Mouse (Mus musculus): Measurements from ENCODE around the gene Phip. TPM values are rescaled to one million over a fixed set of nuclear protein-coding genes. Genes with fewer than 3 reads are reported as not detected.

Phip gene
- polyA plus RNA-seq (2012; ENCODE audit: insufficient read depth, insufficient read length, low replicate concordance, missing spikeins), result 131 TPM in 1 of 2 replicates, not detected in the other

DNA sequence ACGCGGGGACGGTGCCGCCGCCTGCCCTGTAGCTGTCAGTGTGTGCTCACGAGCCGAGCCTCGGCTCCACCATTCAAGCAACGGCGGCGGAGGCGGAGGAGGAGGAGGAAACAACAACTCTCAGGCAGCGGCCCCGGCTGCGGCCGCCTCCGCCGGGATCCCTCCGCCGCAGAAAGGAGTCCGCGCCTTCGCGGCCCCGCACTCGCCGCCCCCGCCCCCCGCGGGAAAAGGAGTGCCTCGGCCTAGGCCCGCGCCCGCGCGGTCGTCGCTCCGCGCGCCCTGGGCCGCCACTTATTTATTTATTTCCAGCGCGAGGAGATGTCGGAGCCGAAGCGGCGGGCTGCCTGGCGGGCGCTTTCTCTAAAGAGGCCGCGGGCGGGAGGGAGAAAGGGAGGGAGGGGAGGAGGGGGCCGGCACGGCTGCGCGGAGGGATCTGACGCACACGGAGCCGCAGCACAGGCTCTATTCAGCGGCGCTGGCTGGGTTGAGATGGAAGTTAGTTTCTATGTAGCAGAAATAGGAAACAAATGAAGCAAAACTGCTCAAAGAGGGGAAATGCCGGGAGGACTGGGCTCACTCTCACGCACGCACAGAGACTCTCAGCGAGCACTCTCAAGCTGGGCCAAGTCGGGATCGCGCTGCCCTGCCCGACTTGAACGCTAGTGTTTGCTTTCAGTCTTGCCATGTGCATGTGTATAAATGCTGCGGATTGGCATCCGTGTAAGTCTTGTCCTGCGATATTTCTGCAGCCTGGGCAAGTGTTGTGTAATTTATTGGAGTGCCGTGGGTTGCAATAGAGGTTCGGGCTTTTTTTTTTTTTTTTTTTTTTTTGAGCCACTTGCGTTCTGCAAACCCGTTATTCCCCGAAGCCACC, at the start of gene Phip:
TSS of gene Phip (minus strand) at position 175 of the 874 bp plus-strand sequence.
- under 1% methylated on average over 79 of the region's 79 CpGs for WGBS
- Histone ChIP-seq H3K27ac (ENCODE audit: insufficient read depth, low read depth, low read length) (peak within 1 kb of the TSS; percentile 96), H3K4me1 (ENCODE audit: control insufficient read depth, insufficient read depth, low read length) (no peaks in the 10 kb centered on the region), H3K4me3 (ENCODE audit: insufficient read depth, low read depth, low read length) (peak within 1 kb of the TSS; percentile 59)
- no peak; the same call in 1 of the 2 replicates for TF ChIP-seq CTCF (IDR thresholded peaks at IDR 0.05; ENCODE audit: insufficient read depth, low read depth, low read length)
- peak; percentile 53 for TF ChIP-seq POLR2A (IDR thresholded peaks at IDR 0.05; ENCODE audit: insufficient read depth, low read depth, low read length)

DNA sequence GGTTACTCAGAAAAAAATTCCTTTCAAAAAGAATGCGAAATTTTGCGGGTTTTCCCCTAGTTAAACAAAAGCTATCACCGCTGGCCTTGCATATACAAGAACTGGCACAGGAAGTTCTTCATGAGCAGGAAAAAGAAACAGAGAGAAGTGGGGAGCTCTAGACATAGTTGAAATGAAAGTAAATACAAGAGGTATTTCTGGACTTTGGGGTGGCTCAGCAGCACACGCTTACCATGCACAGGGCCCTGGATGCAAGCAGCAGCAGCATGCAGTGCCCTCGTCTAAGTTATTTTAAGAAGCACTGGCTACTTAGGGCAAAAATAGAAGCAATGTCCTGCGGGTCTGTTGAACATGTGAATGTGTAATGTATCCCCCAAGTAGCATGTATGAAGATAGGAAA, 48.4 kb upstream of the Phip start:
- no peaks in the 10 kb centered on the region for H3K4me1 ChIP-seq (ENCODE audit: control insufficient read depth, insufficient read depth, low read length)
- no peak overlapping the region for H3K27ac ChIP-seq (ENCODE audit: insufficient read depth, low read depth, low read length)
- no peak for TF ChIP-seq POLR2A (IDR thresholded peaks at IDR 0.05; ENCODE audit: insufficient read depth, low read depth, low read length)
- no peak for TF ChIP-seq CTCF (IDR thresholded peaks at IDR 0.05; ENCODE audit: insufficient read depth, low read depth, low read length)
- 72% methylated on average over 6 of the region's 6 CpGs for WGBS
- H3K4me3 ChIP-seq (ENCODE audit: insufficient read depth, low read depth, low read length), result no peak overlapping the region

DNA sequence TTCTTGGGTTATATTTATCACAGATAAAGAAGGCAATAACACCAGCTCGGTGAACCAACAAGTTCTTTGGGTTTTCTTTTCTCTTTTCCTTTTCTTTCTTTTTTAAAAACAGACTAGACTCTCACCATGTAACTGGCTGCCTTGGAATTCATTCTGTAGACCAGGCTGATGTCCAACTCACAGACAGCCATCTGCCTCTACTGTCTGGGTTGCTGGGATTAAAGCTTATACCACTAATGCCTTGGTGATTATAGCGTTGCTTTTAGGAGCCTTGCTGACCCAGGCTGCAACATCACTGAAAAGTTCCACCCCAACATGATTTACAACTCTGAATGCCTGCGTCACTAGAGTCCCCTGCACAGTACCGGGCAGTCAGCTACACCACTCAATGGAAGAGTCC, 39.2 kb upstream of the Phip start:
- TF ChIP-seq CTCF (IDR thresholded peaks at IDR 0.05; ENCODE audit: insufficient read depth, low read depth, low read length) (no peak), POLR2A (IDR thresholded peaks at IDR 0.05; ENCODE audit: insufficient read depth, low read depth, low read length) (no peak)
- Histone ChIP-seq H3K4me1 (ENCODE audit: control insufficient read depth, insufficient read depth, low read length) (no peaks in the 10 kb centered on the region), H3K4me3 (ENCODE audit: insufficient read depth, low read depth, low read length) (no peak overlapping the region), H3K27ac (ENCODE audit: insufficient read depth, low read depth, low read length) (no peak overlapping the region)
- 82% methylated on average over 4 of the region's 4 CpGs for WGBS

DNA sequence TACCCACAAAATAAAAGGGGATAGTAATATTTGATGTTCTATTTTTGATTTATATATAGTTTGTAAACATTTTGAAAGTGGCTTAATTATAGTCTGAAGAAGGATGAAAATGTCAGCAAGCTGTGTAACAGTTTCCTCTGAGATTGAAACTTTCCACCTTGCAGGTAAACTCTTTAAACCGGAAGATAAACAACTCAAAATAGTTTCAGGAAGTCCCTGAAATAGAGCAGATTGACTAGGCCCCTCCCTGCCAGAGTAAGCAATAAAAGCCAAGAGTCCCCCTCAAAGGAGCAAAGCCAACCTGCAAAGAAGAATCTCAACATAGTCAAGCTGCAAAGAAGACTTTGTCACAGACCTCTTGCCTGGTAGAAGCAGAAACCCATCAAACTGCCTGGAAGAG, 33.0 kb upstream of the Phip start:
- TF ChIP-seq CTCF (IDR thresholded peaks at IDR 0.05; ENCODE audit: insufficient read depth, low read depth, low read length), result no peak
- no peak for TF ChIP-seq POLR2A (IDR thresholded peaks at IDR 0.05; ENCODE audit: insufficient read depth, low read depth, low read length)
- WGBS, result 89% methylated on average over 1 of the region's 1 CpGs

DNA sequence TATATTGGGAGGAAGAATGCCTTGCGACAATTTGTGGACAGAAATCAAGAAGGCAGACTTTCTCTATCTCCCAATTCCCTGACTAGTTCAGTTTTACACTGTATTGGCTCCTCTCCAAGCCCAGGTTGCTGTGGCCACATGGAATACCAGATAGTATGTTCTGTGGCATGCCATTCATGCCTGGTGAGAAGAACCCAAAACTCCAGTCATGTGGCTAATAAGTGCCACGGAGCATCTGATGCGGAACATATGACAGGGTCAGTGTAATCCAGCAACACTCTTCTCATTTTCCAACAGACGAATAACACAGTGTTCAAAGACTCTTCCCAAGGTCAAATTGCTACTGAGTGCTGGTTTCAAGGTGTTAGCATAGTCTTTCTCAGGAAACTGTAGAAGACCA, 26.0 kb upstream of the Phip start:
- H3K4me3 ChIP-seq (ENCODE audit: insufficient read depth, low read depth, low read length), result no peak overlapping the region
- H3K4me1 ChIP-seq (ENCODE audit: control insufficient read depth, insufficient read depth, low read length), result no peaks in the 10 kb centered on the region
- WGBS, result 94% methylated on average over 4 of the region's 4 CpGs
- TF ChIP-seq POLR2A (IDR thresholded peaks at IDR 0.05; ENCODE audit: insufficient read depth, low read depth, low read length), result no peak
- TF ChIP-seq CTCF (IDR thresholded peaks at IDR 0.05; ENCODE audit: insufficient read depth, low read depth, low read length), result no peak
- no peak overlapping the region for H3K27ac ChIP-seq (ENCODE audit: insufficient read depth, low read depth, low read length)

More for the DNA sequence above, 33.0 kb upstream of the Phip start:
- H3K4me3 ChIP-seq (ENCODE audit: insufficient read depth, low read depth, low read length), result no peak overlapping the region
- no peaks in the 10 kb centered on the region for H3K4me1 ChIP-seq (ENCODE audit: control insufficient read depth, insufficient read depth, low read length)
- H3K27ac ChIP-seq (ENCODE audit: insufficient read depth, low read depth, low read length), result no peak overlapping the region

DNA sequence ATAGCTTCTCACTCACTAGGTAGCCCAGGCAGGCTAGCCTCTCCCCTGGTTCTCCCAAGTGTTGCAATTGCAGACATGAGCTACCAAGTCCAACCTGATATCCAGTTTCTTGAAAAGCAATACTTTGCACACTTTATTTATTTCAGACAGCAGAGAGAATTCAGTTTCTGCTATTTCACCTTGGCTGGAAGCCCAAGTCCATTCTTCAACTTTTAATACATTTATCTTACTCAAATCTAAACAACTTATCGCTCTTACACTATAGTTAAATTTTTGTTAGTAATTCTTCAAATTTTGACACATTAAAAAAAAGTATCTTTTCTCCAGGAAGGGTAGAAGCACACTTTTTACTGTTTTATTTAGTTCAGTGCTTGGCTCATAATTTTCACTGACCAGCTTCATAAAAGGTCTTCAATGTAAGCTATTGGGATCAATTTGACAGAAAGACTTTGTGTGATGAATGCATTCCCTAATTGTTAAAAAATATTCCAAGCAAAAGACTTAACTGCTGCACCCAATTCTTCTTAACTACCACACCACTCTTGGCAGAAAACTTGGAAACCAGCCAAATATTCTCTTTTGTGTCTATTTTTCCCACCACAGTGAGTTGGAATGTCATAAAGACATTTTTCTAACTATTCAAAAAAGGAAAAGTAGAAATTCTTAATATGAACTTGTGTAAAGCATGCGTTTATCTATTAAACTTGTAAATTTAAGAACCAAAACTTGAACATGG, 22.6 kb upstream of the Phip start:
- H3K4me3 ChIP-seq (ENCODE audit: insufficient read depth, low read depth, low read length), result no peak overlapping the region

DNA sequence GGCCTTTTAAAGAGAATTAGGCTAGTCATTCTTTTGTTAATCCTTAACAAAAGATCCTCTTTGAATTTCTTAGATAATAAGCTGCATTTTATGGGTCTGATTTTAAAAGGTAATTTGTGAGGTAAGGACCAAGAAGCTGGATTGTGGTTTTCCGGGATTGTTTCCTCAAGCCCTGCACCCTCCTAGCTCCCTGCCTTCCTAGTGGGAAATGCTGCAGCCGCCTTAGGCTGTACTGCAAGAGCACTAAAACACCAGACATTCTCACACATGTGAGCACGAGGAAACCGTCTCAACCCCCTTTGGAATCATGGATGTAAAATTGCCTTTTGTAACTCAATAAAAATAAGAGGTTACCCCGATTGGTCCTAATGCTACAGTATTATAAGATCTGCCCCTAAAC, 1.6 kb upstream of the Phip start:
- Histone ChIP-seq H3K27ac (ENCODE audit: insufficient read depth, low read depth, low read length) (peak overlapping the region; percentile 89), H3K4me1 (ENCODE audit: control insufficient read depth, insufficient read depth, low read length) (no peaks in the 10 kb centered on the region), H3K4me3 (ENCODE audit: insufficient read depth, low read depth, low read length) (no peak overlapping the region; the same call in 1 of the 2 replicates)
- 9% methylated on average over 5 of the region's 5 CpGs for WGBS
- TF ChIP-seq POLR2A (IDR thresholded peaks at IDR 0.05; ENCODE audit: insufficient read depth, low read depth, low read length) (no peak), CTCF (IDR thresholded peaks at IDR 0.05; ENCODE audit: insufficient read depth, low read depth, low read length) (no peak)

More for the DNA sequence above, 22.6 kb upstream of the Phip start:
- Histone ChIP-seq H3K4me1 (ENCODE audit: control insufficient read depth, insufficient read depth, low read length) (no peaks in the 10 kb centered on the region), H3K27ac (ENCODE audit: insufficient read depth, low read depth, low read length) (no peak overlapping the region)
- WGBS, result 79% methylated on average over 2 of the region's 2 CpGs
- TF ChIP-seq CTCF (IDR thresholded peaks at IDR 0.05; ENCODE audit: insufficient read depth, low read depth, low read length), result no peak

DNA sequence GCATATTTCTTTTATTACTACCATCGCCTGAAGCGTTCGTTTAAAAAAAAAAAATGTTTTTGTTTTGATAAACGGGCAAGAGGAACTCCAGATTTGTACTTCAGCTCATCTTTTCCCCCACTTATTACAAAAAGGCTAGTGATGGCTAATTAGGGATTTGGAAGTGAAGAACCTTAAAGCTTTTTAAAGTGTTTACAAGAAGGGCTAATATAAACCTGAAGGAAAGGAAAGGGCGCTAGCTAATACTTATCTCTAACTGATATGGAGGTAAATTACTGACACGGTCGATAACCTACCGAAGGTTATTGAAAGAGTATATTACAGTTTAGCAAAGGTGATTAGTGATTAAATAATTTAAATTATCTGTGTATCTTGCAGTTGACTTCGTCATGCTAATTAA, 903 bp upstream of the Phip start:
- Histone ChIP-seq H3K4me3 (ENCODE audit: insufficient read depth, low read depth, low read length) (peak overlapping the region; percentile 59; the same call in 1 of the 2 replicates), H3K27ac (ENCODE audit: insufficient read depth, low read depth, low read length) (peak overlapping the region; percentile 94), H3K4me1 (ENCODE audit: control insufficient read depth, insufficient read depth, low read length) (no peaks in the 10 kb centered on the region)
- no peak for TF ChIP-seq CTCF (IDR thresholded peaks at IDR 0.05; ENCODE audit: insufficient read depth, low read depth, low read length)
- no peak for TF ChIP-seq POLR2A (IDR thresholded peaks at IDR 0.05; ENCODE audit: insufficient read depth, low read depth, low read length)
- WGBS, result 1% methylated on average over 9 of the region's 9 CpGs

DNA sequence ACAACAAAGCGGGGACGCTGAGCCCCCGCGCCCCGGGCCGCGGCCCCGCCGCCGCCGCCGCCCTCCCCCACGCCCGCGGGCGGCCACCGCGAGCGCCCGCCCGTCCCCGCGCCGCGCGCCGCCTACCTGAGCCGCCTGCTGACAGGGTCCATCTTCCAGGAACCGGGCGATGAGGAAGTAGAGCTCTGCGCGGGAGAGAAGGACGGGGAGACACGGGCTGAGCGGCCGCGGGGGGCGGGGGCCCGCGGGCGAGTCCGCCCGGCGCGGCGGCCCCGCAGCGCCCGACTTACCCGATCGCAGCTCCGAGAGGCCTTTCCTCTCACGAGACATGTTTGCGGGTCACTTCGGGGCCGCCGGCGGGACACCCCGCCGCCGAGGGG, 364 bp downstream of the Phip start:
- H3K4me1 ChIP-seq (ENCODE audit: control insufficient read depth, insufficient read depth, low read length), result no peaks in the 10 kb centered on the region
- no peak for TF ChIP-seq POLR2A (IDR thresholded peaks at IDR 0.05; ENCODE audit: insufficient read depth, low read depth, low read length)
- no peak for TF ChIP-seq CTCF (IDR thresholded peaks at IDR 0.05; ENCODE audit: insufficient read depth, low read depth, low read length)
- peak overlapping the region; percentile 59 for H3K4me3 ChIP-seq (ENCODE audit: insufficient read depth, low read depth, low read length)
- under 1% methylated on average over 55 of the region's 61 CpGs for WGBS
- H3K27ac ChIP-seq (ENCODE audit: insufficient read depth, low read depth, low read length), result peak overlapping the region; percentile 96

Data from olfactory bulb, adult 2 months (tissue).